Mouse (Mus musculus) embryo, embryonic 10.5 days (tissue): Measurements from ENCODE around the gene Cars2.
"Not testable (repeated sequence)": the region's sequence is repeated elsewhere in the genome, so short reads cannot be mapped to it uniquely, and the experiment has no call there.

ENCODE experiments used
- DNase-seq: peaks from one replicate; pipeline ENCODE4 v3.0.0-alpha.2; 2015; ENCODE audit warnings: low spot score

Gene Cars2

DNA sequence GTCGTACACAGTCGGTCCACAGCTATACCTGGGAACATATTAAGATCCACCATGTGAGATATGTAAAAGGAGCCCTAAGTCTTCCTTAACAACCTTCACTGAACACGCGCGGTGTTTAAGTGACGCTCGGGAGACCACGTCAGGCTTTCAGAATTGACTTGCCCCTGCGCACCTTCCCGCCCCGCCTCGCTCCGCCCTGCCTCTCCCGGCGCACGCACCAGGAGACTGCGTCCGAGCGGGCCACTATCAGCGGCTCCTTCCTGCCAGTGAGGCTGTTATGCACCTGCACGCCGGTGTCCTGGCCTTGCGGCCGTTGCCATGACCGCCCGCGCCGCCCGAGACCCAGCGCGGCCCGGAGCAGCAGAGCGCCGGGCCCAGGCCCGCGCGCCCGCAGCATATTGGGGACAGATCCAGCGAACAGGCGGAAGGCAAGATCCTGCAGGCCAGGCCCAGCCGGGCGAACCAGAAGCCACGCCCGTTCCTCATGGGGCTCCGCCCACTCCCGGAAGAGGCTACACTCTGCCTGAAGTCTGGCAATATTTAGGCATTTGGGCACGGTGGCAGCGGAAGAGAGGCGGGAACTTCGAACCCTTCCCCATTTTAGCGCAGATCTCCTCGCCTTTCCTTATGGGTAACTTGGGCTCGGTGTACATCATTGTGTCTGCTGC lies at the start of gene Cars2:
Gene Cars2, minus strand, starts transcription at position 503 of the 668 bp plus-strand sequence.
- peak; percentile 92 for DNase-seq

DNA sequence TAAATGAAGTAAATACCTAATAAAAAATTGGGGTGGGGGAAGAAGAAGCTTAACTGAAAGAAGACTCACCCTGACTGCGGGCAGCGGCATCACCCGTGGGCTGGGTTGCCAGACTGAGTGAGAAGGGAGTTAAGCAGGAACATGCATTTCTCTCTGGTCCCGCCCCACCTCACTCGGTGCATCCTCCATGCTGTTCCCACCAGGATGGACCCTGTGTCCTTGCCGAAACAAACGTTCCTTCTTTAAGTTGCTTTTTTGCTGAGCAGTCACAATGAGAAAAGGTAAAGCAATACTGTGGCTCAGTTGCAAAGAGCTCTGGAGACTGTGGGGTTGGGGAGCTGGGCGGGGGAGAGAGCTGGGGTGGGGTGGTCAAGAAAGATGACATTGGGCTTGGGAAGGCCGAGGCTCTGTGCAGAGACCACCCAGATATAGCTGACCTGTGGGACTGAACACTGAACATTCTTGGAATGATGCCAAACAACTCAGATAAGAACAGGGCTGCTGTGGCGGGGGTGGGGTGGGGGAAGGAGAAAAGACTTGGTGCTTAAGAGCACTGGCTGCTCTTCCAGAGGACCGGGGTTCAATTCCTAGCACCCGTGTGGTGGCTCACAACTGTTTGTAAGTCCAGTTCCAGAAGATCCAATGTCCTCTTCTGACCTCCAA lies 42.8 kb upstream of the Cars2 start:
- no peak for DNase-seq

DNA sequence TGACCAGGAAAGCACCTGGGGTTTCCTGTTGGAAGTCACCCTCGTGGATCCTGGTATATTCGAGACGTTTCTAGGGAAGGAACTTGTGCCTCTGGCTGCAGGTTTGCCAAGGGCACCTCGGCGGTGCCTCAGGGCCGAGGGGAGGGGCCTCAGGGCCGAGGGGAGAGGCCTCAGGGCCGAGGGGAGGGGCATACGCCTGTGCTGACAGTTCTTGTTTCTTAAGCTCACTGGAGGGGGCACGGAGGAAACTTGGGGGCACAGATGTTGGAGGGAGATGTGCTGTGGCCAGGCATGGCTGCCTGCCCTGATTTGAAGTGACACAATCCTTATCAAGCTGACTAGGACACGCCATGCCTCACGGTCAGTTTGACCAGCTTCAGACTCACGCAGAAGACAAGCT lies 41.7 kb upstream of the Cars2 start:
- no peak for DNase-seq

DNA sequence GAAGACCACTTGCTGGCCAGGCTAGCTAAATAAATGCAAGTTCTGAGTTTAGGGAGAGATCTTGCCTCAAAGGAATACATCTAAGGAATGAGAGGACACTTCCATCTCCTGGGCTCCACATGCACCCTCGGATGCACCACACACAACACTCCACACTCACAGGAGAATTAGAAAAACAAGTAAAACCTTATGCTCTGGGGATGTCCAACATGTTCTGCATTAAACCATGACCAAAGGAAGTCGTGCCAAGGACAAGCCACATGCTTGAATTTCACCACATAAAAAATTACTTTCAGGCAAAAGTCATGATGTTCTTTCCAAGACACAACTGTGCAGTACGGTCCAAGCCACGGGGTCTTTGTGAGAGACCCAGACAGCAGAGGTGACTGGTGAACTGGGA lies 41.3 kb upstream of the Cars2 start:
- DNase-seq, result no peak

DNA sequence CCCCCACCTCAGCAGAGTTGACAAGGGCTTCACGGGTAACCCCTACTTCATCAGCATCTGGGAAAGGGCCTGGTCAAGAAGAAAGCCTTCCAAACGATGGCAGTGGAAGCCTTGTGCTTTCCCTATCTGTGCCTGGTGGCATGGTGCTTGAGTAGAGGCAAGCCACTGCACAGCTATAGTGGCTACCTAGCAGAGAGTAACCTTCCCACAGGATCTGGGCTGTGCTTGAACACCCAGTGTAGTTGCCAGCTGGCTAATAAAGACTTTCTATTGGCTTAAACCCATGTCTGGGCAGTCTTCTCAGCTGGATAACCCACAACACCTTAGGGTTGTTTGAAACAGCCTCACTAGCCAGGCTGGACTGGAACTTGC lies 35.8 kb upstream of the Cars2 start:
- DNase-seq, result no peak

DNA sequence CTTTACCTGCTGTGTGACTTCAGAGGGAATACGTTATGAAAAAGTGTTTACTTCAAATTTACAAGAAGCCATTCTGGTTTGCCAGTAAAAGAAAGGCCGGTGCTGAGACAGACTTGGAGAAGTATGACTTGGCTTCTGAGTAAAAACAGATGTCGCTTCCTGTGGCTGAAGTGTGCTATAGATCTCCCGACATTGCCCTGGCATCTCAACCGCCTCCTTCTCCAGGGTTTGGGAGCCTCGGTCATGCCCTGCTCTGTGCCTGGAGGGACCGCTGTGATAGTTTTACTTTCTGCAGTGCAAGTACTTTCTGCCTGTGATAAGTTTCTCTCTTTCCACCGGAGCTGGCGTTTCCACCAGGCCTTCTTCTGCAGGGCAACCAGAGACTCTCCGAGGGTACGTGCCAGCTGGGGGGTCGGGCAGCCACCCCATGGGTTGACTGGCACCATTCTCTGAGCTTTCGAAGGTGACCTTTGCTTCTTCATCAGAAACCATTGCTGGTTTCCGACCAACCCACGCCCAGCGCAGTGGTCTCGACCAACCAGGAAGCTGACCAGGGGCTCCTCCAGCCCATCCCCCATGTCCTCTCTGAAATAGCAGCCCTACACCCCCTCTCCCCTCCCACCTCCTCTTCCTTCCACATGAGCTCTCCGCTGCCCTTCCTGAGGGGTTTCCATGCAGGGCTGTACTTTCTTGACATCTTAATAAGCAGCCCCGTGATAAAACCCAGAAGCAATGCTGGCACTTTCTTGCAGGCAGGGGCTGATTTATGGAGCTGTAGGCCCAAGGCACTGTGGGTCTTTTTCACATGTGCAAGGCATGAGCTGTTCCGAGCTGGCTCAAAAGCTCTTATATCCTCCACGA lies 35.2 kb upstream of the Cars2 start:
- DNase-seq, result peak; percentile 59

DNA sequence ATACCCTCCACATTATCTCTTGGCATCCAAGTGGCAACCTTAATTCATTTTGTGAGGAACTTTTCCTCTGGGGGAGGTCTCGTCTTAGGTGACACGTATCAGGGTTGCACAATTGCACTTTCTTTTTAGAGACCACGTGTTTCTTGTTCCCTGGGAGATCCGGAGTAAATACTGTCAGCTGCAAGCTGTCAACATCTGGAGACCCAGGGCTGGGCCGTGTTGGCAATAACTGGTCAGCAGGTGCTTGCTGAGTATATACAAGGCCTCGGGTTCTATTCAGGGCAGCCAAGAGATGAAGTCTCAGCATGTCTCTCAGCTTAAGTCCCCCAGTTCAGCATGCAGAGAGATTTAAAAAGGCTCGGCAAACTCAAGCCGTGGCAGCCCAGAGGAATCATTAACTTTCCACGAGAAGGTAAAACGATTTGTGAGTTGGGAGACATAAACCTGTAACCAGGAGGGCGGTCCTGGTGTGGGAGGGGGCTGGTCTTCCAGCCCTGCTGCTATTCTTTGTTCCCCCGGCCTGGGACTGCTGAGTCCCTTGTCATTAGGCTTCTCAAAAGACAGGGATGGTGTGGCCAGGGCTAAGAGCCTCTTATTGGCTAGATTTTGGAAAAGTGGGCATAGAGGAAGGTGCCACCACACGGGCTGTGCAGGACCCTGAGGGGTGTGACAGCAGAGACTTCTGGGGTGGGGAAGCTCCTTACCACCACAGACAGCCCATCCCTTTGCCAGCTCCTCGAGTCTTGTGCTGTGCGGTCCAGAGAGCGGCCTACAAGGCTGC lies 25.2 kb upstream of the Cars2 start:
- DNase-seq, result no peak

DNA sequence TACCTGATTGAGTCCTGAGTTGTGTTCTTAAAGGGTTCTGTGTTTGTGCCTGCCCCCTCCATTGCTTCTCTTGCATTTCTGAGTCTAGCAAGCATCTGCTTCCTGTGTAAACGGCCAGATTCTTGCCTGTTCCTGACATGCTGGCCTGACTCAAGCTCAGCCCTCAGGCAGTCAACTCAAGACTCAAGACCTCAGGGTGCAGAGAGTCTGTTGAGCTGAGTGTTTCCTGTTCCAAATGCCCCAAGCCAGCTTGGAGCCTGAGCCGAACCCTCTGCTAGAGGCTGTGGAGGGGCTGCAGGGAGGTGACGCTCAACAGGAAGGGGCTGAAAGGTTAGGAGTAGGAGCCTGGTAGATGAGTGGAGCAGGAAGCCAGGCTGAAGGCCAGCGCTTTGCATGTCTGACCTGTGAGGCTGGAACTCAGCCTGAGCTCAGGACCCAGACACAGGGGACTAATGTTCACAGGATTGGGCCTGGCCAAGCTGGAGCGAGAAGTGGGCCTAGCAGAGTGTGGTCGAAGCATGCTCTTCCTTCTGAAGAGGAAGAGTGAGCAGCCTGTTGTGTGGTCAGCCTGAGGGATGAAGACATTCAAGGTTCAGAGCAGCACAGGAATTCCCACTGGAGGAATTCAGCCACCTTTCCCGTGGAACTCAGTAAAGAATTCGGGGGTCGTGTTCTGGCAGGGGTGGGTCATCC lies 24.5 kb upstream of the Cars2 start:
- DNase-seq, result no peak

DNA sequence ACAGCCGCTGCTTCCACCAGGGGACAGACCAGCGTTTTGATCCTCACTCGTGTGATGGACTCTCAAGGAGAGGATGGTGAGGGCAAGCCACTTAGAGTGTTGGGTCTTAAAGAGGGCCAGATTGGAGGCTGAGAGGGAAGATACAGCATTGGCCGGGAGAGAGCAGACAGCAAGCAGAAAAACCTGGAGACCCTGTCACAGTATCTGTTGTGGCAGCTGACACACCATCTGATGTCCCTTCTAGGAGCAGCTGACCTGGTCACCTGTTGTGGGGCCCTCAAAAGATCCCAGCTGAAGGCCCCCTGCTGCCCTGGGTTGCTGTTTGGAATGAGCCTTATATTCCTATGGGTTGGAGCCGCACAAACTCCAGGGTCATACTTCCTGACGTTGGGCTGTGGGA lies 21.8 kb upstream of the Cars2 start:
- no peak for DNase-seq

DNA sequence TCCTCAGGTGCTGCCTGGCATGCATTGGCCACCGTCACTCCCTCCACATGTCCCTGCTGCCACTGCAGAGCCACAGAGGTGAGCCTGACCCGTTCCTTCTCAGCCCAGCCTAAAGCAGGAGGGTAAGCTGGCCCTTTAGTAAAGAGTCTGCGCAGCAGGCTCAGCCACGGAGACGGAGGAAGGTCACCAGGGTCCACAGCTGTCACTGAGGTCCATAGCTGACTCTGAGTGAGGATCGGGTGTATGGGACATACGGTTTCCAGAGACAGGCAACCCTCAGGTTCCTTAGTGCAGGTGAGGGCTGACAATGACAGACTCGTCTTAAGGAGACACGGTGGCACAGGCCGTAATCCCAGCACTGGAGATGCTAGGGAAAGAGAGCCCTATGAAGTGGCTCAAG lies 21.4 kb upstream of the Cars2 start:
- DNase-seq, result no peak

DNA sequence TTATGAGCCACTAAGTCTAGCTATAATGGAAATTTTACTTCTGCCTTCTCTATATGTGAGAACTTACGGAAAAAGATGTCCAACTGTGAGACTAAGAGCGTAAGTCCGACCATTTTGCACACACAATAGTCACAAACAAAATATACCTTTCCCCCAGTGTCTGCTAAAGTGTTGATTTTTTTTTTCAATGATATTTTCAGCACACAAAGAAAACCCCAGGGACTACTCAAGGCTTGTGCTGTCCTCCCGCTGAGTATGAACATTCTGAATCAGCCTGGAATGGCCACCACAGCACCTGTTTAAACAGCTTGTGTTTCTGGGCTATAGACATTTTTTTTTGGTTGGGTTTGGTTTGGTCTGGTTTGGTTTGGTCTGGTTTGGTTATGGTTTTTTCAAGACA lies 20.2 kb upstream of the Cars2 start:
- no peak for DNase-seq

DNA sequence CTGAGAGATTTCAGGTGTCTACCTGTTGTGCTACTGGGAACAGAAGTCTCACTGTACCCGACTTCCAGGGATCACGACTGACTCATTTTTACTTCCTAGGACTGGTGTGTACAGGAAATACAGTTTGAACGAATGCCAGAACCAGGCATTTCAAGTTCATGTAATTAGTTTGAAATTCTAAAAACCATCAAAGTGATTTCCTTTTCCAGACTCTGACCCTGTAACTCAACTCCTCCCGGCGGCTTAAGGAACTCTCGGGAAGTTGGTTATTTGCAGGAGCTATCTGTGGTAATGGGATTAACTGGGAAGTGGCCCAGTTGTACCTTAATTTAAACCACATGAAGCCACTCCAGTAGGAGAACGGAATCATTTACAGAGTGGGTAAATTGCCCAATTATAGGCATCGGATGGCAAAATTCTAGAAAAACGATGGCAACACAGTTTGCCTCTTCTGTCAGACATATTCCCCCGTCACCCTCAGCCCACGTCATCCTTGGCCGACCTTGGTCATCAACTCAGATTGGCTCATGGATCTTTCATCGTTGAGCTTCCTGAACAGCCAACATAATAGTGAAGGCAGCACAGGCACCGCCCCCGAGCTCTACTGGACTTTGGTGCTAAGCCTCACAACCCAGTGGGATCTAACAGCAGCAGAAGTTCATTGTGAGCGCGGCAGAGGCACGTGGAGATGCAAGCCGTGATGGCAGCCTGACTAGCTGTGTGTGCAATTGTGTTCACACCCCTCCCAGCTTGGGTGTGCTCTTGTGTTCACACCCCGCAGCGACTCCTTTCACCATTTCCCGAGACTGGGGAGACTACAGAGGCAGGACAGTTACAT lies 18.9 kb upstream of the Cars2 start:
- no peak for DNase-seq

DNA sequence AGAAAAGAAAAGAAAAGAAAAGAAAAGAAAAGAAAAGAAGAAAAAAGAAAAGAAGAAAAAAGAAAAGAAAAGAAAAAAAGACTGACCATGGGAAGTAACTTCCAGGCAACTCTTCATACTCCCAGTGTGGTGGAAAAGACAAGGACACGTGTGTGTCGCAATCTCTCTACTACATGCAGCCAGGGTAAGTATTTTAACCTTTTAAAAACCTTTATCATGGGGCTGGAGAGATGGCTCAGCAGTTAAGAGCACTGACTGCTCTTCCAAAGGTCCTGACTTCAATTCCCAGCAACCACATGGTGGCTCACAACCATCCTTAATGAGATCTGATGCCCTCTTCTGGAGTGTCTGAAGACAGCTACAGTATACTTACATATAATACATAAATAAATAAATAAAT lies 17.6 kb upstream of the Cars2 start:
- not testable (repeated sequence) for DNase-seq

DNA sequence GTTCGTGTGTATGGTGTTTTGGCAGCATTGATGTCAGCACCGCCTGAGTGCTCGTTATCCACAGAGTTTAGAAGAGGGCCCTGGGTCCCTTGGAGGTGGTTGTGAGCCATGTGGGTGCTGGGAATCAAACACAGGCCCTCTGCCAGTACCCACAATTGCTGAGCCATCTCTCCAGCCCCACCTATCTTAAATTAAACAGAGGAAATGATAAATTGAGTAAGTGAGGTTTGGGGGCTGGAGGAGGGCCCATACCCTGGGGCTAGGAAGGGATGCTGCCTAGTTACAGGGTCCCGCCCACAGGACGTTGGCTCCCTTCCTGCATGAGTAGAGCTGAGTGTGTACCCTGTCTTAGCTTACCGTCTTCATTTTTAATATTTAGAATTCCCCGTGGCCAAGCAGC lies 14.1 kb upstream of the Cars2 start:
- no peak for DNase-seq

DNA sequence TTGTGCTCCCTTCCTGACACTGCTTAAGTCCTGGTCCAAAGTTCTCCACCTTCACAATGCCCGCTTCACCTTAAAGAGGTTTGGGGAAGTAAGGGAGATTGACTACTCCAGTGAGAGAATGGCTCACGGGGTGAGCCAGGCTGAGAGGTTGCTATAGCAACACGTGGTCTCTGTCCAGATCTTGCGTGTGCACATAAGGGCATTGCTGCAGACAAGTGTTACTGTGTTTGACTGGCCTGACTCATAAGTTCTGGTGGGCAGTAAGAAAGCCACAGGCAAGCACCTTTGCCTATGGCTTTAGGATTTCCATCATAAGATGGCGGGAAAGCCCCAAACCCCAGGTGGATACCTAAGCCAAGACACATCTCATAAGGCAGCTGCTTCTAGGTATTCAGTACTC lies 13.7 kb upstream of the Cars2 start:
- no peak for DNase-seq

DNA sequence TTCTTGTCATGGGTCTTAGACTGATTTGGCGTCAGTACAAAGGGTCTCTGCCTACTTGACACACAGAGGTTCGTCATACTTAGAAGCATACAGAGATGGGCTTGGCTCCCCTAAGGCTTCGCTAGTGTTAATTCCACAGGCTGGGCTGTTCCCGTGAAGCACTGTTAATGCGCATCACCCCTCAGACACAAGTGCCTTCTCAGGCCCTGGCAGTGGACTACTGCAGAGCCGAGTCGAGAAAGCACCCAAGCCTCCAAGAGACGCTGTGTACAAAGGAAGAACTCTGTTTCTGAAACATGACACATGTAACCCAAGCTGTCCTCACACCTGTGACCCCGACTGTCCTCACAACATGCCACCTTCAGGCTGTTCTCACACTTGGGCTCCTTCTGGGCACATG lies 9.6 kb upstream of the Cars2 start:
- DNase-seq, result no peak

DNA sequence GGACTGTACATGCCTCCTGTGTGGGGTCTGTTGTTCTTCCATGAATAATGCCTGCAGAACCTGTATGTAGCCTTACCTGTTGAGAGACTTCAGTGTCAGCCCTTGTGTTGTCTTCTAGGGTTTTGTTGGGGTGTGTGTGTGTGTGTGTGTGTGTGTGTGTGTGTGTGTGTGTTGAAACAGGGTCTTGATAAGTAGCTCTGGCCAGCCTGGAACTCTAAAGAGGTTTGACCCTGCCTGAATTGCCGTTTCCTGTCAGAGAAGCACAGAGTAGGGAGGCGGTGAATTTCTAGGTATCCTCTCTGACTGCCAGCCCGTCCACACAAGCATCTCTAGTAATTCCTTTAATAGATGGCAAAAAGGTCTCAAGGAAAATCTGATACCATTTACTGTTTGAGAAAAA lies 8.9 kb upstream of the Cars2 start:
- DNase-seq, result no peak

DNA sequence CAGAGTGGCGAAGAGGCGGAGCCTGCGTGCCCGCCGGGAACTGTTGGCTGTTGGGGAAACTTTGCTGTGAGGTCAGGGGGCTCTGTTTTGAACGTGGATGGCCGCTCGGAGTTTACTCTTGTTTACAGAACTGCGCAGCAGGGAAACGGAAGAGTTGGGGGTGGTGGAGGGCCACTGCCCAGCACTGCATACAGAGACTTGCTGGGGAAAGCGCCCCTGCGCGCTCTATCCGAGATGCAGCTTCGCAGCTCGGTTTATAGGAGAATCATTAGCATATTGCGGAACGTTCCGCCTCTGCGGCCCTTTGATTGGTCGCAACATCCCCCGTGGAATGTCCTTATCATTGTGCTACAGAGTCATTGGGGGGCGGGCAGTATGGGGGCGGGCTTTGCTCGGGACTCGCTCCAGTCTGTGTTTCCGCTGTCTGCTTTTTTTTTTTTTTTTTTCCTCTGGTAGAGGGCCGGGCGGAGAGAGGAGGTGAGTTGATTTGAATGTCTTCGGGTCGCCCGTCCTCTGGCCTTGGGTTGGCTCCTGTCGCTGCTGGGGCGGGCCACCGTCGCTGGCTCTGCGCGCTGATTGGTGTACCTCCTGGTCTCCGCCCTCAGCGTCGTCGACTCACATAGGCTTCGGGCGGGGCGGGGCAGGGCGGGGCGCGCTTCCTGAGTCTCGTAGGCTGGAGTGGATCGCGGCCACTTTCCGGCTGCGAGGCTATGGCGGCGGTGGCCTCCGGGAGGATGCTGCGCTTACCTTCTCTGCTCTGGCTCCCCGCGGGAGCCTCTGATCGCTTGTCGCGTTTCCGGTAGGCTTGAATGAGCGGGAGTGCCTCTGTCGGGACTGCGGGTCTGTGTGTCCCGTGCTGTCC lies 7.4 kb upstream of the Cars2 start:
- DNase-seq, result peak; percentile 98

DNA sequence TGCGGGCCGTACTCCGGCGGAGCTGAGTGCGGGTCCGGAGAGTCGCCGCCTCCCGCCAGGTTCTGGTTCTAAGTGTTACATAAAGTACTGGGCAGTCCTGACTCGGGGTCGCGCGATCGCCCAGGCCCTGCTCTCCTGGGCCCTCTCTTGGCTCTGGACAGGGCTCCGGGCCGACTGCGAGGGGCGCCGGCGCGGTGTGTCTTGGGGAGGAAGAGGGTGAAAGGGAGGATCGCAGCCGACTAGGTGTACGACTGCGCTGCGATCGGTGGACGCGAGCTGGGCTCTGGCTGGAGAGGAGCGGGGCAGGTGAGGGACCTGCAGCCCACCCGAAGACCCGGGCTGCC lies 6.8 kb upstream of the Cars2 start:
- DNase-seq, result no peak
